Mouse (Mus musculus): ENCODE results near the gene Gpr182.

Gpr182 gene

GRCm38 (mm10) chr10:127738151-127738882, 13.2 kb downstream of the Gpr182 start:
- DNase-seq = no peak

DNA sequence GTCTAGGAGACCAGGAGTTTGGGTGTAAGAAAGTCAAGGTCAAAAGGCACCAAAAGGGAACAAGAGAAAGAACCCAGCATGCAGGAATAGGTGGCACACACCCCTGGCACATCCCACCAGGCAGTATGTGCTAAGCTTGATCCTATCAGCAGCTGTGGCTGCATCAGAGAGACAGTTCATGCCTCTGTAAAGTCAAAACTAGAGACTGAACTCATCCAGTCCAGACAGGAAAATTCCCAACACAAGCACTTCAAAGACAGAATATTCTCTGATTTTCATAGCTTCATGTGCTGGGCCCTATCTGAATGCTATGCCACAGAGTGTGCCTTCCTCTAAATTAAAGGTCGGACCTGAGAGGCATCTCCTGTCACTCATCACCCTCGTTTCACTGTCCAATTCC, 14.0 kb downstream of the Gpr182 start:
- no peak for DNase-seq

DNA sequence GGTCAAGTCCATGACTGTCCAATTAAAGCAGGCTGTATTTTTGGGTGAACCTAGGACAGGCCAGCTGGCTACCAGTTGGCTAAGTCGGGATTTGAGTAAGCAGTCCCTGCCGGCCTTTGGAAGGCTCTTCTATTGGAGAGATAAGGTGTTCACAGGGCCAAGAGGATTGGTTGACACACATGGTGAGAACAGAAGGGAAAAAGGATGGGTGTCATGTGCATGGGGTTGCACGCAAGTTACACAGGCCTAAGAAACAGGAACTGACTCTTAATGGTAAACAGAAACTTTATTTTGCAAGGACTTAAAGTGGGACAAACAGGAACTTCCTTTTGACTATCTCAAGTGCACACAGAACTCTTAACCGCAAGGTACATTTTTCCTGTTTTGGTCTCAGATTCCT, 14.6 kb downstream of the Gpr182 start:
- no peak for DNase-seq

DNA sequence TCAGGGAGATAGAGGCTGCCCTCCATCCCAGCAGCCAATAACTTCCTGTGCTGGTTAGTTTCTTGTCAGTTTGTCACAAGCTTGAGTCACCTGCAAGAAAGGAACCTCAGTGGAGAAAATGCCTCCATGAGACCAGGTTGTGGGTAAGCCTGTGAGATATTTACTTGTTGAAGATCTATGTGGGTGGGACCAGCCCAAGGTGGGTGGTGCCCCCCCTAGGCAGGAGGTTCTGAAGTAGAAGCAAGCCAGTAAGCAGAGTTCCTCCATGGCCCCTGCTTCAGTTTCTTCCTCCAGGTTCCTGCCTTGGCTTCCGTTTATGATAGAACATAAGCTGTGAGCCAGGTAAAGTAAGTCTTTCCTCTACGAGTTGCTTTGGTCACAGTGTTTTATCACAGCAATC, 15.3 kb downstream of the Gpr182 start:
- DNase-seq = no peak

- no peak for DNase-seq
These were observed 17.1 kb downstream of the Gpr182 start for GRCm38 (mm10) chr10:127734434-127734833.

GRCm38 (mm10) chr10:127731397-127731796, 20.1 kb downstream of the Gpr182 start:
- no peak for DNase-seq

- DNase-seq = no peak
These were observed 20.6 kb downstream of the Gpr182 start for GRCm38 (mm10) chr10:127730933-127731310.

- DNase-seq = no peak
These were observed 21.1 kb downstream of the Gpr182 start for GRCm38 (mm10) chr10:127730285-127730932.

DNA sequence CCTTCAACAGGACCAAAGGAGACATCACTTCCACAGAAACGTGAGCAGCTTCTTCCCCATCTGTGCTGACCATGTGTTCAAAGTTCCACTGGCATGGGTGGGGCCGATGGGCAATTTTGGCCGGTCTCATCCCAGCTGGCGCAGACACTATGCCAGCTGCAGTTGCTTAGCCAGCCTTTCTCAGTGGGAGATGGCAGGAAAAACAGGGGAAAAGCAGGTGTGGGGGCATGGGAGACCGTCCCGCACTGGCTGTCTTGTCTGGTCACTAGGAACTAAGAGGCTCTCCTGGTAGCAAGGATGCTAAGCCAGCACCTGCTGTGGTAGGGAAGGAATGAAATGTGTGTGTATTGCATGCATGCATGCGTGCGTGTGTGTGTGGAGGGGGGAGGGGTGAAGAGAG, 23.1 kb downstream of the Gpr182 start:
- no peak for DNase-seq

- no peak for DNase-seq
These were observed 26.4 kb downstream of the Gpr182 start for GRCm38 (mm10) chr10:127725136-127725535.

DNA sequence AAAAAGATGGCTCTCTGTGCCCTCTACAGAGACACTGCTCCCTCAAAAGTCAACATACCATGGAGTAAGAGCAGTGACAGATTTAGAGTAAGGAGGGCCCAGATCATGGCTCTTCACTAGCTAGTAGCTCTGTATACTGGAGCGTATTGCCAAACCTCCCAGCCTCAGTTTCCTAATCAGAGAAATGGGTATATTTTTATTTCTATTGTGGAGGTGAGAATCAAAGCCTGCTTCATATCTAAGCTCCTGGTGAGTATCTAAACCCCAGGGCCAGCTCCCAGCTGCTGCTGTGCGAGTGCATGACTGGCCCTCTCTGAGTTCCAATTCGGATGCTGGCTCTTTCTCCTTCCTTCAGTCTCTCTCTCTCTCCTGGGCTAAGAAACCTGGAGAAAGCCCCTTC, 27.4 kb downstream of the Gpr182 start, which contains the start of gene Tac2:
TSS of gene Tac2 (plus strand) at position 301 of the 400 bp plus-strand sequence.
- DNase-seq = no peak

DNA sequence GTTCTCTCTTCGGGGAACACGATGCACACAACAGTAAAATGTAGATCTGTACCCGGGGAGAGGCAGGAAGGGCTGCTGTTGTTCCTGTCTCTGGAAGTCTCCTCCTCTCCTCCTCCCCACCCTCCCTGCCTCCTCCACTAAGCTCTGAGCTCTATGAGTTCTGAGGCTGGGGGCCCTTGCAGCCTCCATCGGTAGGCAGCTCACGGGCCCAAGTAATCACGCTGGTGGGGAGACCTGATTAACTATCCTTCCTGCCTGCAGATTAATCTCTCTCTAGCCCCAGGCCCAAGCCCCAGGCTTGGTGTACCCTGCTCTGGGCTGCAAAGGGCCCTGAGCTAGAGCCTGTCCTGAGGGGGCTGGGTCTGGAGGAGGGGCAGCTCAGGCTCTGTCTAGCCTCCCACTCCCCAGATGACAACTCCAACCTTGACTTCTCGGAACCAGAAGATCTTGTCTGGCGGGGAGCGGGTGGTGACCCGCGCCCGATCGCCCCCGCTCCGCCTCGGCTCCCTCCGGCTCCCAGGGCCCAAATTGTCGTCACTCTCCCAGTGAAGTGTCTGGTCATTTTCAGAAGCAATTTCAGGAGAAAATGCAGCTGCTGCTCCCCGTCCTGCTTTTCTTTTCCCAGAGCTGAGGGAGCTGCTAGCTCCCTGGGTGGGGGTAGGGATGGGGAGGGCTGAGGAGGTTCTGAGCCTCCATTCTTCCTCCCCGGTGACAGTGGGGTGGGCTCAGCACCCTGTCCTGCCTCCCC, 29.7 kb downstream of the Gpr182 start:
- no peak for DNase-seq

GRCm38 (mm10) chr10:127712736-127713135, 38.8 kb downstream of the Gpr182 start:
- no peak for DNase-seq

GRCm38 (mm10) chr10:127710331-127710730, 41.2 kb downstream of the Gpr182 start:
- no peak for DNase-seq

- no peak for DNase-seq
These were observed 42.6 kb downstream of the Gpr182 start for GRCm38 (mm10) chr10:127708850-127709370.

DNA sequence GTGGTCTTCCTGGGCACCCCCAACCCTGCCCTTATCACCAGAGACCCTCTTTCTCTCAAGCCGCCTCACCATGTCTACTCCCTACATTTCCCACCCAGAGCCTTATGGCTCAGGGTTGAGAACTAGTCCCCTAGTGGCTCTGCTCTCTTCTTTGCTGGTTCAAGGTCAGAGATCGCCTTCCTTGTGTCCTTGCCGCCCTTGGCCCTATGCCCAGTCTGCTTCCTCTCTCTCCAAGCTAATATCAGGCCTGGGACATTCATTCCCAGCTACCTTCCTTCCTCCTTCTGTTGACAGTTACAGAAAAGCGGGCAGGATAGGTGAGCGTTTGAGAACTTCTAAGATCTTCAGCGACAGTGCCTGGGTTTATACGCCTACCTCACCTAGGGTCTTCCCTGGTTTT, 43.8 kb downstream of the Gpr182 start:
- no peak for DNase-seq

DNA sequence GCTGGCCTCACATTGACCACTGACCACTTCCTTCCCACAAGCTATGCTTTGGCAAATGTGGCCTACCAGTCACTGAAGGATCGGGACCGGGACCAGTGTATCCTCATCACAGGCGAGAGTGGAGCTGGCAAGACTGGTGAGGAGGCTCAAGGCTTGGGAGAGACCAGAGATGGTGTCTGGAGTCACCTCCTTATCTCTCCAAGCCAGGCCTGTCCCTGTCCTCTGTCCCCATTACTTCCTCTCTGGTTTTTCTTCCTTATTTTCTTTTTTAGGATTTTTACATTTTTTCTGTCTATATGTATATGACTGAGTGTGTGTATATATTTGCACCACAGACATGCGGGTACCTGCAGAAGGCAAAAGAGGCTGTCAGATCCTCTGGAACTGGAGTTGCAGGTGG, 45.7 kb downstream of the Gpr182 start:
- DNase-seq = no peak

DNA sequence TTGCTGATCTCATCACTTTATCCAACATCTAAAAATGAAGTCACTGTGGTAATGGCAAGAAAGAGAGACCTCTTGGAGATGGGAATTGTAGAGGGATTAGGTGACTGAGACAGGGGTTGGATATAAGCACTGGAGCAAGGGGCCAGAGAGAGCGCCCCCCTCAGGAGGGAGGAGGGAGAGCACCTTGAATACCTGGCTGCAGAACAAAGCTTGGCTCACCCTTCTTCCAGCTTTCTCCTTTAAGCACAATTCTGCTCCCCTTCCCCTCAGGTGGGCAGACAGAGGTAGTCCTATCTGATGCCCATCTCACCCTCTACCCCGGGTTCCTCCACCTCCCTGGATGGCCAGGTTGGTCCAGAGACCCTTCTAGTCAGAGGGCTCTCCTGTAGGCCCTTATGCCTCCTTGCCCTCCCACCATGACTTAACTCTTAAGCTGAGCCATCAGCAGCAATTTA, 46.7 kb downstream of the Gpr182 start, which contains the start of gene Myo1a:
TSS of gene Myo1a (plus strand) at position 405 of the 455 bp plus-strand sequence.
- DNase-seq = no peak

DNA sequence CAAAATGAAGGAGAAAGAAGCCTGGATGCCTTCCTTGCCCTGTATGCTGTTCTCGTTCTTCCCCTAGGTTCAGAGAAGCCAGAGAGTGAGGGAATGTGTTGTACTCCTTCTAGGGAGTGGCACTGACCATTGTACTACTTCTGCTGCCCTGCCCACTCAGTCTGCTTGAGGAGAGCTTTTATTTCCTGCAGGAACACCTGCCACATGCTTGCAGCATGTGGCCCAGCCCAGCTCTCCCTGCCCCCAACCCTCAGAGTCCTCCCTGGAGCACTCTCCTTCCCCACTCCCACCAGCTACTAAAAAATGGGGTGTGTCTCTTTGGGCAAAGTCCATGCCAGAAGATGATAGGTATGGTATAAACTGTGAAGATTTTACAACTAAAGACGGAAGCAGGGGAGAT, 47.2 kb downstream of the Gpr182 start:
- no peak for DNase-seq

DNA sequence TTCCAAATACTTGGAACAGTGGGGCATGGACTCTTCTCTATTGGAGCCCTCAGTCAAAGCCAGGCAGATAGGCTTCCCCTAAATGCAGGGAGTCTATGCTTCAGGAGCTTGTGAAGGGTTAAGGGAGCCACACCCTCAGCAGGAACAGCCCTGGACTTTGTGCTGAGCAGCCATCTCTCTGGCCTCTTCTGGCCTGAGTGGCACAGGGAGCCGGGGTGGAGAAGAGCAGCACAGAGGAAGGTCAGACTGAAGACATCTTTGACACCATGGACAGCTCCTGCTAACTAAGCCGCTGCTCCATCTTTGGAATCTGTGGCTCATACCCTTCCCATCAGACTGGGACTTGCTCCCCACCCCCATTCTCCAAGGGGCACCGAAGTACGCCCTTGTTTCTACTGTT, 48.2 kb downstream of the Gpr182 start:
- no peak for DNase-seq

DNA sequence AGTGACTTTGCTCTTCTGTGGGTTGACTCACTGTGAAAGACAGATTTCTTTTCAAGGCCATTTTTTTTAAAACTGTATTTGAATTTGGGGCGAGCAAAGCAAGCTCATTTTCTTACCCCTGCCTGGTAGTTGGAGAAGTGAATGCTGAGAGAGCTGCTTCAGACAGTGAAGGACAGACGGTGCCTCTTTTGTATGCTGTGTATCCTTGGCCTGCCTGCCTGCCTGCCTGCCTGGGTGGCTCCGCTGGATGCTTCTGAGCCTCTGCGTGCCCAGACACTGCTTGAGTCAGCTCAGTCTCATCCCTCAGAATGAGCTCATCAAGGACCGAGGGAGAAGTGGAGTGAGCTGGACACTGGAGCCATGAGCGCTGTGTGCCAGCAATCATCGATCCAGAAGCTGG, 52.6 kb downstream of the Gpr182 start:
- DNase-seq = no peak

Data from thymus, adult 18-20 months (tissue).